Mouse (Mus musculus) liver, embryonic 12.5 days (tissue): ENCODE results near the gene Ntrk1. TPM values are rescaled to one million over a fixed set of nuclear protein-coding genes. Genes with fewer than 3 reads are reported as not detected.
A peak's percentile ranks its signal among the peaks of the same experiment; 100 is the strongest.

ENCODE experiments used
- ATAC-seq: fragments of 200-750 bp; cut with Nextera tagmentation; 2 replicates; pipeline ENCODE4 v1.8.0; 2017; ENCODE audit warnings: moderate number of reproducible peaks, mild to moderate bottlenecking, moderate library complexity
- H3K27ac ChIP-seq: fragments of 300-500 bp; sonication (generic); 2 replicates; pipeline ENCODE4 v1.5.1; 2016; ENCODE audit warnings: mild to moderate bottlenecking
- H3K27me3 ChIP-seq: fragments of 300-500 bp; sonication (generic); replicated peaks from 2 replicates; pipeline ENCODE4 v1.6.1; 2016; ENCODE audit warnings: mild to moderate bottlenecking, moderate library complexity
- H3K36me3 ChIP-seq: fragments of 300-500 bp; sonication (generic); 2 replicates; pipeline ENCODE4 v1.6.1; 2016; ENCODE audit warnings: mild to moderate bottlenecking, moderate library complexity
- H3K4me1 ChIP-seq: fragments of 300-500 bp; sonication (generic); 2 replicates; pipeline ENCODE4 v1.6.1; 2016
- H3K4me2 ChIP-seq: fragments of 300-500 bp; sonication (generic); 2 replicates; pipeline ENCODE4 v1.6.1; 2016; ENCODE audit warnings: mild to moderate bottlenecking, moderate library complexity
- H3K4me3 ChIP-seq: fragments of 300-500 bp; sonication (generic); 2 replicates; pipeline ENCODE4 v1.5.1; 2016; ENCODE audit warnings: mild to moderate bottlenecking, moderate library complexity
- H3K9ac ChIP-seq: fragments of 300-500 bp; sonication (generic); 2 replicates; pipeline ENCODE4 v1.6.1; 2016; ENCODE audit warnings: mild to moderate bottlenecking, moderate library complexity
- H3K9me3 ChIP-seq: fragments of 300-500 bp; sonication (generic); replicated peaks from 2 replicates; pipeline ENCODE4 v1.6.1; 2016; ENCODE audit warnings: mild to moderate bottlenecking, moderate library complexity
- WGBS: fragments of 180-500 bp; shearing (Covaris S2); methylation state at CpG from one replicate; pipeline ENCODE4 v1.1.7; 2016; ENCODE audit not compliant: insufficient replicate concordance; 5-methylcytosine and 5-hydroxymethylcytosine counted together
- polyA plus RNA-seq: library from polyadenylated mRNA; unstranded; fragments of >200 nt; fragmentation: Nextera tagmentation; extraction: Ambion mirVana; gene quantifications from 2 replicates; pipeline ENCODE4 v1.2.1, GENCODE M21; 2016

Ntrk1 gene
- polyA plus RNA-seq, 1 experiment from 2014 or later, result 0.31 TPM

GRCm38 (mm10) chr3:87764506-87764905, 30.5 kb downstream of the Ntrk1 start:
- Histone ChIP-seq H3K36me3 (no peaks in the 10 kb centered on the region), H3K9ac (no peak overlapping the region), H3K4me3 (no peak overlapping the region), H3K9me3 (no peaks in the 10 kb centered on the region), H3K4me2 (peak overlapping the region; percentile 47), H3K4me1 (peaks cover 61% of the 10 kb centered on the region), H3K27ac (peak overlapping the region; percentile 78), H3K27me3 (peaks cover 28% of the 10 kb centered on the region)
- no peak for ATAC-seq
- WGBS, result 16% methylated on average over 10 of the region's 10 CpGs

- Histone ChIP-seq H3K27ac (peak overlapping the region; percentile 78), H3K4me1 (peaks cover 67% of the 10 kb centered on the region), H3K9ac (no peak overlapping the region)
These were observed 31.2 kb downstream of the Ntrk1 start for GRCm38 (mm10) chr3:87763683-87764289.

GRCm38 (mm10) chr3:87763202-87763601, 31.8 kb downstream of the Ntrk1 start:
- Histone ChIP-seq H3K27me3 (peaks cover 18% of the 10 kb centered on the region), H3K36me3 (peaks cover 4% of the 10 kb centered on the region; the same call in 1 of the 2 replicates)

More at GRCm38 (mm10) chr3:87763683-87764289, 31.2 kb downstream of the Ntrk1 start:
- Histone ChIP-seq H3K27me3 (peaks cover 24% of the 10 kb centered on the region), H3K4me2 (peak overlapping the region; percentile 47), H3K4me3 (peak overlapping the region; percentile 16; the same call in 1 of the 2 replicates), H3K36me3 (peaks cover 4% of the 10 kb centered on the region; the same call in 1 of the 2 replicates), H3K9me3 (no peaks in the 10 kb centered on the region)
- 17% methylated on average over 13 of the region's 15 CpGs for WGBS
- ATAC-seq, result no peak

GRCm38 (mm10) chr3:87761408-87762375, 33.3 kb downstream of the Ntrk1 start:
- Histone ChIP-seq H3K4me2 (no peak overlapping the region), H3K27ac (no peak overlapping the region), H3K4me3 (no peak overlapping the region), H3K27me3 (peaks cover 8% of the 10 kb centered on the region), H3K9ac (no peak overlapping the region), H3K9me3 (no peaks in the 10 kb centered on the region), H3K4me1 (peaks cover 61% of the 10 kb centered on the region), H3K36me3 (peaks cover 9% of the 10 kb centered on the region; the same call in 1 of the 2 replicates)
- ATAC-seq, result no peak
- 52% methylated on average over 20 of the region's 20 CpGs for WGBS

More at GRCm38 (mm10) chr3:87763202-87763601, 31.8 kb downstream of the Ntrk1 start:
- Histone ChIP-seq H3K4me2 (peak overlapping the region; percentile 47; the same call in 1 of the 2 replicates), H3K27ac (peak overlapping the region; percentile 78), H3K9me3 (no peaks in the 10 kb centered on the region), H3K4me1 (peaks cover 68% of the 10 kb centered on the region), H3K9ac (no peak overlapping the region), H3K4me3 (no peak overlapping the region)
- WGBS, result 40% methylated on average over 4 of the region's 4 CpGs
- no peak for ATAC-seq

- ATAC-seq, result peak; percentile 16; the same call in 1 of the 2 replicates
- no peaks in the 10 kb centered on the region for H3K9me3 ChIP-seq
- H3K36me3 ChIP-seq, result peaks cover 23% of the 10 kb centered on the region
- 33% methylated on average over 4 of the region's 5 CpGs for WGBS
- no peaks in the 10 kb centered on the region for H3K27me3 ChIP-seq
- H3K4me2 ChIP-seq, result no peak overlapping the region
- H3K27ac ChIP-seq, result no peak overlapping the region
- H3K4me1 ChIP-seq, result peaks cover 42% of the 10 kb centered on the region
- no peak overlapping the region for H3K9ac ChIP-seq
- H3K4me3 ChIP-seq, result no peak overlapping the region
These were observed 36.3 kb downstream of the Ntrk1 start for GRCm38 (mm10) chr3:87758641-87759040.

- 70% methylated on average over 20 of the region's 20 CpGs for WGBS
- Histone ChIP-seq H3K4me2 (no peak overlapping the region), H3K36me3 (peaks cover 27% of the 10 kb centered on the region), H3K9ac (no peak overlapping the region), H3K9me3 (no peaks in the 10 kb centered on the region), H3K4me1 (peaks cover 20% of the 10 kb centered on the region), H3K27me3 (no peaks in the 10 kb centered on the region), H3K4me3 (no peak overlapping the region), H3K27ac (no peak overlapping the region)
- no peak for ATAC-seq
These were observed 38.5 kb downstream of the Ntrk1 start for GRCm38 (mm10) chr3:87756488-87756887.

- 18% methylated on average over 24 of the region's 24 CpGs for WGBS
- Histone ChIP-seq H3K4me2 (0 out of 2 replicates have a peak overlapping the region, but pooled peaks have one; percentile 27), H3K4me3 (no peak overlapping the region), H3K27me3 (no peaks in the 10 kb centered on the region), H3K36me3 (peaks cover 30% of the 10 kb centered on the region), H3K9ac (no peak overlapping the region), H3K27ac (no peak overlapping the region), H3K9me3 (no peaks in the 10 kb centered on the region), H3K4me1 (peaks cover 16% of the 10 kb centered on the region; the same call in 1 of the 2 replicates)
- ATAC-seq, result no peak
These were observed 39.0 kb downstream of the Ntrk1 start for GRCm38 (mm10) chr3:87755964-87756363.

GRCm38 (mm10) chr3:87753829-87754228, 41.1 kb downstream of the Ntrk1 start:
- no peak for ATAC-seq
- no peak overlapping the region for H3K4me3 ChIP-seq
- H3K9ac ChIP-seq, result no peak overlapping the region
- H3K9me3 ChIP-seq, result no peaks in the 10 kb centered on the region
- H3K4me1 ChIP-seq, result peaks cover 8% of the 10 kb centered on the region; the same call in 1 of the 2 replicates
- WGBS, result 84% methylated on average over 13 of the region's 13 CpGs
- no peak overlapping the region for H3K4me2 ChIP-seq
- no peak overlapping the region for H3K27ac ChIP-seq
- peaks cover 31% of the 10 kb centered on the region for H3K36me3 ChIP-seq
- H3K27me3 ChIP-seq, result no peaks in the 10 kb centered on the region

- H3K4me1 ChIP-seq, result 0 out of 2 replicates have a peak, but pooled peaks cover 7% of the 10 kb centered on the region
- no peak overlapping the region for H3K9ac ChIP-seq
- no peak overlapping the region for H3K4me2 ChIP-seq
- no peaks in the 10 kb centered on the region for H3K9me3 ChIP-seq
- no peak for ATAC-seq
- H3K27me3 ChIP-seq, result peaks cover 6% of the 10 kb centered on the region; the same call in 1 of the 2 replicates
- no peak overlapping the region for H3K27ac ChIP-seq
- WGBS, result 65% methylated on average over 3 of the region's 3 CpGs
- no peak overlapping the region for H3K4me3 ChIP-seq
- H3K36me3 ChIP-seq, result peaks cover 27% of the 10 kb centered on the region
These were observed 42.4 kb downstream of the Ntrk1 start for GRCm38 (mm10) chr3:87752567-87752966.

GRCm38 (mm10) chr3:87749977-87750376, 45.0 kb downstream of the Ntrk1 start:
- Histone ChIP-seq H3K36me3 (peaks cover 22% of the 10 kb centered on the region), H3K4me1 (no peaks in the 10 kb centered on the region), H3K4me2 (no peak overlapping the region), H3K4me3 (no peak overlapping the region), H3K27me3 (peaks cover 6% of the 10 kb centered on the region; the same call in 1 of the 2 replicates), H3K9ac (no peak overlapping the region), H3K9me3 (no peaks in the 10 kb centered on the region), H3K27ac (no peak overlapping the region)
- no peak for ATAC-seq
- WGBS, result 82% methylated on average over 12 of the region's 12 CpGs

GRCm38 (mm10) chr3:87749036-87749435, 45.9 kb downstream of the Ntrk1 start:
- no peak overlapping the region for H3K27ac ChIP-seq
- no peaks in the 10 kb centered on the region for H3K4me1 ChIP-seq
- no peaks in the 10 kb centered on the region for H3K9me3 ChIP-seq
- 16% methylated on average over 5 of the region's 5 CpGs for WGBS
- no peak overlapping the region for H3K9ac ChIP-seq
- no peak overlapping the region for H3K4me3 ChIP-seq
- no peak overlapping the region for H3K4me2 ChIP-seq
- no peak for ATAC-seq
- peaks cover 6% of the 10 kb centered on the region; the same call in 1 of the 2 replicates for H3K27me3 ChIP-seq
- peaks cover 16% of the 10 kb centered on the region for H3K36me3 ChIP-seq
